Mouse (Mus musculus) heart, postnatal 0 days (tissue): ENCODE results near the gene Urah. TPM values are rescaled to one million over a fixed set of nuclear protein-coding genes. Genes with fewer than 3 reads are reported as not detected.

ENCODE experiments used
- ATAC-seq: fragments of 200-750 bp; cut with Nextera tagmentation; 2 replicates; pipeline ENCODE4 v1.8.0; 2017; ENCODE audit warnings: low read depth, moderate number of reproducible peaks, moderate library complexity; ENCODE audit not compliant: insufficient read depth
- DNase-seq: peaks from one replicate; pipeline ENCODE4 v3.0.0-alpha.2; 2016; ENCODE audit warnings: low spot score
- H3K27ac ChIP-seq: fragments of 300-500 bp; sonication (generic); 2 replicates; pipeline ENCODE4 v1.5.1; 2014; ENCODE audit warnings: low read depth, mild to moderate bottlenecking
- H3K27me3 ChIP-seq: fragments of 300-500 bp; sonication (generic); 2 replicates; pipeline ENCODE4 v1.6.1; 2014; ENCODE audit warnings: low read length, mixed read lengths; ENCODE audit not compliant: control insufficient read depth, insufficient read depth
- H3K36me3 ChIP-seq: fragments of 300-500 bp; sonication (generic); replicated peaks from 2 replicates; pipeline ENCODE4 v1.6.1; 2014; ENCODE audit warnings: low read length, mixed read lengths; ENCODE audit not compliant: control insufficient read depth, insufficient read depth
- H3K4me1 ChIP-seq: fragments of 300-500 bp; sonication (generic); 2 replicates; pipeline ENCODE4 v1.6.1; 2014; ENCODE audit warnings: antibody characterized with exemption; ENCODE audit not compliant: control insufficient read depth, insufficient read depth
- H3K4me2 ChIP-seq: fragments of 300-500 bp; sonication (generic); 2 replicates; pipeline ENCODE4 v1.6.1; 2014; ENCODE audit warnings: low read depth, mild to moderate bottlenecking, low read length, moderate library complexity
- H3K4me3 ChIP-seq: fragments of 300-500 bp; sonication (generic); 2 replicates; pipeline ENCODE4 v1.5.1; 2014; ENCODE audit warnings: low read depth, low read length
- H3K9ac ChIP-seq: fragments of 300-500 bp; sonication (generic); replicated peaks from 2 replicates; pipeline ENCODE4 v1.6.1; 2014; ENCODE audit warnings: low read depth, low read length, mixed read lengths
- H3K9me3 ChIP-seq: fragments of 300-500 bp; sonication (generic); replicated peaks from 2 replicates; pipeline ENCODE4 v1.6.1; 2016; ENCODE audit warnings: low read length; ENCODE audit not compliant: control insufficient read depth
- CTCF ChIP-seq: IDR thresholded peaks from 2 replicates; pipeline ENCODE4 v1.5.1; 2016; ENCODE audit warnings: antibody characterized with exemption, control low read depth, low read depth
- EP300 ChIP-seq: IDR thresholded peaks from 2 replicates; pipeline ENCODE4 v1.6.1; 2016; ENCODE audit warnings: antibody characterized with exemption, low read depth
- WGBS: fragments of 180-500 bp; shearing (Covaris S2); extraction: QIAGEN DNeasy Blood & Tissue Kit; methylation state at CpG from one replicate; pipeline ENCODE4 v1.1.7; 2014; 5-methylcytosine and 5-hydroxymethylcytosine counted together
- polyA plus RNA-seq: library from polyadenylated mRNA; unstranded; fragments of >200 nt; fragmentation: Nextera tagmentation; extraction: Ambion mirVana; gene quantifications from 2 replicates; pipeline ENCODE4 v1.2.1, GENCODE M21; 2015
- total RNA-seq: library from RNA; depleted of rRNA; stranded (reverse); fragments of >200 nt; gene quantifications from 2 replicates; pipeline ENCODE4 v1.2.3, GENCODE M21; 2014; ENCODE audit warnings: low replicate concordance

Urah gene
- total and polyA plus RNA-seq, 2 experiments from 2014 or later = 0.29 TPM; not detected in 1

DNA sequence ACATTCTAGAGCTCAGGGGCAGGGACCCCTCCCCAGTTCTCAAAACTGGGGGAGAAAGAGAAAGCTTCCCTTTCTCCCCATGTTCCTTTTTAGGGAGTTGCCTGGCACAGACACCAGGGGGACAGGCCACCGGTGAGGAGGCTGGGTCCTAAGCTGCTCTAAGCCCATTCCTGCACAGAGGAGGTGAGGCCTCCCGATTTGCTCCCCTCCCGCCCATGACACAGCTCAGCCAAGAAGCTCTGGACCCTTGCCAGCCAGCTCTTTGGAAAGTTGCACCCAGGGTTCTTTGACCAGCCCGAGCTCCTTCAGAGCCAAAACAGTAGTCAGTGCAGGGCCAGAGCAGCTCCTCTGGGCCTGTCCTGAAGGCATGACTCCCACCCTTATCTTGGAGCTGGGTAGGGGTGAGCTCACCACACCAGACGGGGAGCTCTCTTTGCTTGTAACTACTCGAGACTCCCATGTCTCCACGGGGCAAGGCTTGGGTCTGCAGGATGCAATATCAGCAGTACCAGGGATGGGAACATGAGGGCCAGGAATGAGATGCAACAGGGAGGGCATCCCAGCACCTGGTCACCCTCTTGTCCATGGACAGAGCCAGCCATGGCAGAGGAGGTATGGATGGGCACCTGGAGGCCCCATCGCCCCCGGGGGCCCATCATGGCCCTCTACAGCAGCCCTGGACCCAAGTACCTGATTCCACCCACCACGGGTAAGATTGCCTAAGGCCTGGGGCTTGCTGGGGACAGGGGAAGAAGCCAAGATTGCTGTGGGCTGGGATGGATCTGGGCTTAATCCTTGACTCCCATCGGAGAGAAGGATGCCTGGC, 13.2 kb downstream of the Urah start, which contains the start of gene Odf3:
TSS of gene Odf3 (plus strand) at position 51 of the 826 bp plus-strand sequence.
- ATAC-seq = no peak
- WGBS = 40% methylated on average over 11 of the region's 11 CpGs

DNA sequence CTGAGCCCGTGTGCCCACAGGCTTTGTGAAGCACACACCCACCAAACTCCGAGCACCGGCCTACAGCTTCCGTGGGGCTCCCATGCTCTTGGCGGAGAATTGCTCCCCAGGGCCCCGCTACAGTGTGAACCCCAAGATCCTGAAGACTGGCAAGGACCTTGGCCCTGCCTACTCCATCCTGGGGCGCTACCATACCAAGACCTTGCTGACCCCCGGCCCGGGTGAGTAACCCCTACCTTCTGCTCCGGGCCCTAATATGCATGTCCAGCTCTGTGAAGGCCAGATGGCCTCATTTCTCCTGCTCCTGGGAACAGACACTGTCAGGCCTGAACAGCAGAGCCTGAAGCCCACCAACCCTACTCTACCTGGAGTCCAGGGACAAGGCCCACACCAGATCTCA, 13.8 kb downstream of the Urah start:
- Histone ChIP-seq H3K27ac (no peak overlapping the region), H3K4me2 (no peak overlapping the region), H3K9me3 (no peaks in the 10 kb centered on the region), H3K9ac (no peak overlapping the region), H3K4me3 (no peak overlapping the region), H3K4me1 (no peaks in the 10 kb centered on the region), H3K36me3 (peaks cover 23% of the 10 kb centered on the region), H3K27me3 (no peaks in the 10 kb centered on the region)
- DNase-seq (no peak), ATAC-seq (no peak)
- TF ChIP-seq CTCF = no peak
- TF ChIP-seq EP300 = no peak
- WGBS = 86% methylated on average over 9 of the region's 10 CpGs

More for the DNA sequence above, 13.2 kb downstream of the Urah start, which contains the start of gene Odf3:
- H3K4me2 ChIP-seq = no peak within 1 kb of the TSS
- no peak within 1 kb of the TSS for H3K27ac ChIP-seq
- no peak for TF ChIP-seq EP300
- no peak for TF ChIP-seq CTCF
- H3K4me3 ChIP-seq = no peak within 1 kb of the TSS
- H3K36me3 ChIP-seq = peaks cover 16% of the 10 kb centered on the region
- H3K9ac ChIP-seq = no peak within 1 kb of the TSS
- H3K4me1 ChIP-seq = no peaks in the 10 kb centered on the region
- no peaks in the 10 kb centered on the region for H3K9me3 ChIP-seq
- no peak for DNase-seq
- H3K27me3 ChIP-seq = peaks cover 2% of the 10 kb centered on the region; the same call in 1 of the 2 replicates

- no peak for DNase-seq
- H3K9me3 ChIP-seq = no peaks in the 10 kb centered on the region
- no peak overlapping the region for H3K27ac ChIP-seq
- H3K27me3 ChIP-seq = no peaks in the 10 kb centered on the region
- H3K4me1 ChIP-seq = peaks cover 7% of the 10 kb centered on the region
- no peak overlapping the region for H3K4me3 ChIP-seq
- peaks cover 37% of the 10 kb centered on the region for H3K36me3 ChIP-seq
- WGBS = 96% methylated on average over 4 of the region's 4 CpGs
- H3K4me2 ChIP-seq = no peak overlapping the region
- H3K9ac ChIP-seq = no peak overlapping the region
- ATAC-seq = no peak
- TF ChIP-seq EP300 (no peak), CTCF (no peak)
Observed at GRCm38 (mm10) chr7:140851916-140852315, 17.1 kb downstream of the Urah start.

DNA sequence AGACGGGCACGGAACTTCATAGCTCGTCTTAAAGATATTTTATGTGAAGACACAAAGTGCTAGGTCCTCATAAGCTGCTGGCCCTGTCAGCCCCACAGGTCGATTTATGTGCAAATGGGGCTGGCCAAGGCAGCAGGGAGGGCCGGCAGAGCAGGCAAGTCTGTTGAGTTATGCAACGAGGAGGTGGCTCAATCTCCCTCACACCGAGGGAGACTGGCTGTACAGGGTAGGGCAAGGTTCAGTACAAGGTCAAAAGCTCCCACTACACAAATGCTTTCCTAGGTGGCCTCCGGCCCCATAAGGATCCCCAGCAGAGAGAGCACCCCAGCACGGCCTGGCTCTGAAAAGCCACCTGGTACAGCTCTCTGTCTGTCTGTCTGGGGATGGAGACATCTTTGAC, 18.6 kb downstream of the Urah start:
- Histone ChIP-seq H3K36me3 (peaks cover 37% of the 10 kb centered on the region), H3K9me3 (no peaks in the 10 kb centered on the region), H3K27ac (no peak overlapping the region), H3K4me1 (peaks cover 17% of the 10 kb centered on the region), H3K27me3 (no peaks in the 10 kb centered on the region), H3K4me2 (no peak overlapping the region), H3K9ac (no peak overlapping the region), H3K4me3 (no peak overlapping the region)
- WGBS = 81% methylated on average over 9 of the region's 9 CpGs
- no peak for DNase-seq
- no peak for ATAC-seq
- TF ChIP-seq CTCF (no peak), EP300 (no peak)

GRCm38 (mm10) chr7:140854483-140854882, 19.7 kb downstream of the Urah start:
- no peak overlapping the region for H3K9ac ChIP-seq
- H3K4me1 ChIP-seq = peaks cover 20% of the 10 kb centered on the region
- no peaks in the 10 kb centered on the region for H3K9me3 ChIP-seq
- TF ChIP-seq EP300 (no peak), CTCF (no peak)
- WGBS = 92% methylated on average over 18 of the region's 18 CpGs
- no peak overlapping the region for H3K4me2 ChIP-seq
- H3K36me3 ChIP-seq = peaks cover 45% of the 10 kb centered on the region
- no peak overlapping the region for H3K27ac ChIP-seq
- no peak for DNase-seq
- ATAC-seq = no peak
- H3K27me3 ChIP-seq = no peaks in the 10 kb centered on the region
- no peak overlapping the region for H3K4me3 ChIP-seq
